Mouse (Mus musculus) spleen, adult 18-20 months (tissue): ENCODE results near the gene Elf4.

Experiments
- DNase-seq, 2 experiments: peaks; one replicate each; pipeline ENCODE4 v3.0.0; 2022; ENCODE audit warnings: mixed read lengths in 2 of 2

Gene Elf4

GRCm38 (mm10) chrX:48435477-48435900 lies 27.4 kb downstream of the Elf4 start:
- no peak for DNase-seq

GRCm38 (mm10) chrX:48434251-48434650 lies 28.7 kb downstream of the Elf4 start:
- no peak for DNase-seq

DNA sequence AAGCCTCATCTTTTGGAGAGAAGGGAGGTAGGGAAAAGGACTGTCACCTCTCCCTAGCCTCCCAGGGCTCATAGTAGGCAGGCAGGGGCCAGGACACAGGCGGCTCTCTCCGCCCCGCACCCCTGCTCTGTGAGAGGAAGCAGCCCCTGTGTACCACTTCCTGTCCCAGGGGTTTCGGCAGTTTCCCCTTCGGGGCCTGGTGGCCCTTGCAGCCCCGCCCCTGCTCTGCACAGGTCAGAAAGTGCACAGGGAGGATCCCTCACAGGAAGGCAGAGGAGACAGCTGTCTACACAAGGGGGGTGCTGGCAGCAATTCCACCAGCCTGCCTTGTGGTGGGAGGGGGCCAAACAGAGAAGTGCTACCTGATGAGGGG lies 29.4 kb downstream of the Elf4 start:
- DNase-seq = peak; percentile 70 to 81

DNA sequence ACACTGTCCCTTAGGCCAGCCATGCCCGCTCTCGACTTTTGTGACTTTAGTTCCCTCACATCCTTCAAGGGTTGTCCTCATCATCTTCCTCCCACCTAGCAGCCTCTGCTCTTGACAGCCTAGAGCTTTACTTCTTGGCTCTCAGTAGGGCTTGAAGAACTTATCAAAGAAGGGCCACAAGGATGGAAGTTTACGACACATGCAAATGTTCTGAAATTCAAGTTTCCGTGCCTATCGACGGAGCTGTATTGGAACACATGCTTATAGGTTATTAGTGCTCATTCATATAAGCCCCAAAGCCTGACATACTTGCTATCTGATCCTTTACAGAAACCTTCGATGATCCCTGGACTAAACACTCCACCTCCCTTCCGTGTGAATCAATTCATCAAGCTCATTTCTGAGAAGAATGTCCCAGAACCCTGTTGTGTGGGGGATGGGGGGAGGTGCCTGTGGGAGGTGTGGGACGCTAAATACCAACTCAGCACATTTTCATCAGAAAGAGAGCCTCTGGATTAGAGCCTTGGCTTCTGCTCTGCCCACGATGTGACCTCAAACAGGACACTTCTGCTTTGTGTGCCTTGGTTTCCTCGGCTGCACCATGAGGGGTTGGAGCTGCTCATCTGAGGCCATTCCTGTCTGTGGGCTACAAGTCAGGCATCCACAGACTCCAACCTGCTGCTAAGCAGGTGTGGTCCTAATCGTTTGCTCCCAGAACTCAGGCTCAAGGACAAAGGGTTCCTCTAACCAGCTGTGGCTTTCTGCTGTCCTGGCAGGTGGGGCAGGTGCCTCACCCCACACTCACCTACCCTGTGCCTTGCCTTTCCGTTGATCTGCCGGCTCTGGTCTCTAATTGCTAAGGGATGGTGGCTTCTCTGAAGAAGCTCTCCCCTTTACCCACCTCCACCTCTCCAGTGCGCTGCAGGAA lies 30.1 kb downstream of the Elf4 start:
- no peak for DNase-seq

GRCm38 (mm10) chrX:48429538-48429937 lies 33.4 kb downstream of the Elf4 start:
- peak; percentile 49 to 53 for DNase-seq

GRCm38 (mm10) chrX:48429100-48429499 lies 33.8 kb downstream of the Elf4 start:
- DNase-seq = no peak

DNA sequence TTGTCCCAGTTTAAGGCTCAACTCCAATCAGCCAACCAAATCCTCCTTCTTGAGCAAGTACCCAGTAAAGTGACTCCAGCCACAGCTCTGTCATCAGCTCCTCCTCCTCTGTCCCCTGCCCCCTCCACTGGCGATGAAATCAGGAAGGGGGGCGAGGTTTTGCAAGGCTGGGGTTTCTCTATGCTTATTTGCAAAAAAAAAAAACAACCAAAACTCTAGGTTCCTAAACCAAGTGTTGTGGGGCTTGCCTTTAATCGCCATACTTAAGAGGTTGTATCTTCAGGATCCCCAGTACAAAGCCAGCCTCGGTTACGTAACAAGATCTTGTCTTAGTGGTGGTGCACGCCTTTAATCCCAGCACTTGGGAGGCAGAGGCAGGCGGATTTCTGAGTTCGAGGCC lies 34.3 kb downstream of the Elf4 start:
- no peak for DNase-seq

DNA sequence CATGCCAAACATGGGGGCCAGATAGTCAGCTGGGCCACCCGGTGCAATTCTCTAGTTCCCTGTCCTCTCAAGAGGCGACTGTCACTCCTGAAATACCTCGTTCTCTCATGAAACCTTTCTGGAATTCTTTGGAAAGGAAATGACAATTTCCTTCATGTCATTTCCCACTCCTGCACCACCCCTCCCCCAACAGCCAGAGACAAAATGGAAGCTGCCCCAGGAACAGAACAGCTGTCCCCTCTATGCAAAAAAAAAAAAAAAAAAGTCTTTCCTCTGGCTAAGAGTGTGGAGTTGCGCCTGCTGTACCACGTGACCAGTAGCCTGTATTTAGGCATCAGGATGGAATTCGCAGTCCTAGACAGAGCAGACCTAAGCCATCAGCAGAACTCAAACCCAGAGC lies 34.7 kb downstream of the Elf4 start:
- DNase-seq = no peak

DNA sequence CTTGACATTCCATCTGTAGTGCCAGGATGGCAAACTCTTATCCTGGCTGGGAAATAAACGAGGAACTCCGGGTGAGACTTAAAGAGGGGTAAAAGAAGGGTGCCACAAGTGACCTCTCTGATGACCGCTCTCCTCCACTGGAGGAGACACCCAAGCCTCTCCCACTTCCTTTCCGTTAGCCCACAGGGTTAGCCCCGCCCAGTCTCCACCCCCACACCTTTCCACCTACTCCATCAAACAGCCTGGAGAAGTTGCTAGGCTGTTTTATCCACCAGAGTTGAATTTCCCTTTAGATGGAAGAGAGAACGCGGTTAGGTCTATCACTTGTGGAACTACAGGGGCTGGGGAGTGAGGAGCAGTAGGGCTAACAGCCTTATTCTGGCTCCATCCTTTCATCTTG lies 37.7 kb downstream of the Elf4 start:
- DNase-seq = peak; percentile 56 to 60

DNA sequence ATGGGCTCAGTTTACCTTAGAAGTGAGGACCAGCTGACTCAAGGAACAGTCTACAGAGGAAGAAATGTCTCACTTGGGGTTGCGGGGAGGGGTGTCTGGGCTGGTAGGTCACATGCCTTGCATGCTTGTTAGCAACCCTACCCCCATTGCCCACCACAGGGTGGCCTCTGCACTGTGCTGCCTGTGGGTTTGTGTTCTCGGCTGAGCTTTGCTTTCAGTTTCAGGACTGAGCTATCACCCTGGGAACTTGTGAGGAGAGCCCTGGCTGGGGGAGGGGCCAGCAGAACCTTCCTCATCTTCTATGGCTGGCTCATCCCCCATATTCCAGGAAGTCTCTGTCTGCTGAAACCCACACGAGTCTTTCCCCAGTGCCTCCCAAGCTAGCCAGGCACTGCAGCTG lies 38.3 kb downstream of the Elf4 start:
- peak; percentile 59 to 62 for DNase-seq

GRCm38 (mm10) chrX:48423671-48424070 lies 39.3 kb downstream of the Elf4 start:
- DNase-seq = no peak

- DNase-seq = peak; percentile 50 to 63
These were observed 39.9 kb downstream of the Elf4 start for GRCm38 (mm10) chrX:48422986-48423385.

DNA sequence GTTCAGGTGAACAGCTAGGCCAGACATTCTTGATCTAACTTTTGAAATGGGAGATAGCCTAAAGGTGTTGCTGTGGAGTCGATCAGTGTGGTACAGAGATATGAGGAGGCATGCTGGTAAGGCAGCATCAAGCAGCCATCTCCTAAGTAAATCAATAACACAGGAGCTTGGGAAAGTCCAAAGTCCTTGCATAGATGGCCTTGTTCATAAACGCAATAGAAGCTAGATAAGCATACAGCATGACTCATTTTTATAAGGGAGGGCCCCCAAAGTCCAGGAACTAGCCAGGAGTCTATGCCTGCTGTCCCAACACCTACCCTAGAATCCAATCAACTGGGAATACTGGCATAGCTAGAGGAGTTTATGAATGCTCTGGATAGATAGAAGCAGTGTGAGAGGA lies 44.5 kb downstream of the Elf4 start:
- no peak for DNase-seq

DNA sequence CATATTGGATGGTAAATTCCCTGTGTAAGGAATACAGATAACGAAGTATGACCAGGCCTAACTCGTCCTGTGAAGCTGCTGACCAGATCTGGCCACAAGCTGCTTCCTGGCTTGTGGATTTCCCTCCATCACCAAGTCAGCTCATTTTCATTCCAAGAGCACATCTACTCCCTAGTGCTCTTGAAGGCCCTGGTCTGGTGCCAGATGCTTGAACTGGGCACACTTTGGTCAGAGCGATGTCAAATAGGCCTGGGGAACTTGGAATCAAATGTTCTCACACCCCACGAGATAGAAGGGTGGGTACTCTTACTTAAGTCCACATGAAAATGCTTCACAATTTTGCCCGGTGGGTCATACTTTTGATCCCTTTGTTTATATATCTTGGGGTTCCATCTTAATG lies 48.6 kb downstream of the Elf4 start:
- no peak for DNase-seq

GRCm38 (mm10) chrX:48412629-48413028 lies 50.3 kb downstream of the Elf4 start:
- no peak for DNase-seq

DNA sequence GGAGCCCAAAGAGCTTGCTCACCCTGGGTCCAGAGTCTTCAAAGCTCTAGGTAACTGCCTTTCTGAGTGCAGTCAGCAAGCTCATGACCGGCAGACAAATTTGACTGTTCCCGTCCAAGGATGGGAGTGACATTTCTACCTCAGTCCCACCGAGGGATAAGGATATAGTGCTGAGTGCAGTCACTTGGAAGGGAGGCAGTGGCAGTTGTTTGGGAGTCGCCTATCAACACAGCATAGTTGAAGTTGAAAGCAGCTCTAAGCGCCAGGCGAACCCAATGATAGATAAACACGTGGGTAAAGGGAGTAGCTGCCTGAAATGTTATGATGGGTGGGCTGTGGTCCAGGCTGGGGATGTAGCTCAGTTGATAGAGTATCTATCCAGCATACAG lies 52.5 kb downstream of the Elf4 start:
- no peak for DNase-seq

- DNase-seq = peak; percentile 71 to 82
These were observed 53.1 kb downstream of the Elf4 start for GRCm38 (mm10) chrX:48409611-48410387.

GRCm38 (mm10) chrX:48405141-48405540 lies 57.8 kb downstream of the Elf4 start:
- no peak for DNase-seq

DNA sequence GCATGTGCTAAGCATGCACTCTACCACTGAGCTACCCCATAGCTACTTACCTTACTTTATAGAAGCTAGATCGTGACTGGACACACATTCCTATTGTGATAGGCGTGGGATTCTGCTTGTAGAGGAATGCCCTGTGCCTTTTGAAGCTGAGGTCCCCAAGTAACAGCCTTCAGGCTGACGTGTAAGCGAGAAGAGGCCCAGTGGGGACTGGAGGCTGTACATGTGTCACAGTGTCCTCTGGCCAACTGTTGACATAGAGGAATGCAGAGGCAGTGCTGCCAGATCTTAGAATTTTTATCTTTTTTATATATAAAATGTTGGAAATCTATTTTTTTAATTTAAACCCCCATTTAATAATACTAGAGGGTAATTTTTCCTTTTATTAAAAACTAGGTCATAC lies 62.9 kb downstream of the Elf4 start:
- no peak for DNase-seq

DNA sequence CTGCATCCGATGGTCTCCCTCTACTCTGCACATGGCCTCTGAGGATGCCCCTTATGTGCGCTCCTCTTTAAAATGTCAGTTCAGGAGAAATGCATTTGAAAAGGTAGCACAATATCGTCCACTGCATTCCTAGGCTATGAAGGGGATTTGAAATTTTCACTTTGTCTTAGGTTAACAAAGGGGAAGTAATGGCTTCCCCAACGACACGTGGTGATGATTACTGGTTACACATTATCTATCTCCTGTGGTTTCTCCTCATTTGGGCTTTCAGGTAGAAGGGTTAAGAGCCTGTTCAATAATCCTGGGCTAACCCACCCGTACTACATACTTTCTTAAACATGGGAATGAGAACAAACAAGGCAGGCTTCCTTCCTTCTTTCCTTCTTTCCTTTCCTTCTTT lies 73.6 kb downstream of the Elf4 start:
- DNase-seq = no peak

DNA sequence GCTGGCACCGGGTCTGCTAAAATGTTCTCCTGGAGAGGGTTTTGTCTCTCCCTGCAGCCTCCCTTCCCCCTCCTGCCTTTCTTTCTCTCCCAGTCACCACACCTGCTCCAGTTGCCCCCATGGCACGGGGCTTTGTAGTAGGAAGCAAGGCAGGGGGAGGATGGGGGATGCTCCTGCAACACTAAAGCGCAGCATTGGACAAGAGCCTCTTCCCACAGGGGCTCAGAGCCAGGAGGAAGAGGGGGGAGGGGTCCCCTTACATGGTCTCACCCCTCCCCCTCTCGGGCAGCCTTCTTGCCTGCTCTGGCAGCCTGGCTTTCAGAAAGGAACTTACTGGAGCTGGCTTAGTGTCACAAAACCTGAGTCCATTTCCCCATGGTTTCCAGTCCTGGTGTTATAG lies 77.0 kb downstream of the Elf4 start:
- no peak for DNase-seq

- DNase-seq = peak; percentile 18 to 63
These were observed 79.3 kb downstream of the Elf4 start for GRCm38 (mm10) chrX:48383643-48384042.

GRCm38 (mm10) chrX:48367841-48368240 lies 95.1 kb downstream of the Elf4 start:
- no peak for DNase-seq
